Mouse (Mus musculus) kidney, embryonic 14.5 days (tissue): Measurements from ENCODE around the gene Raly. TPM values are rescaled to one million over a fixed set of nuclear protein-coding genes. Genes with fewer than 3 reads are reported as not detected.
"Not testable (repeated sequence)": the region's sequence is repeated elsewhere in the genome, so short reads cannot be mapped to it uniquely, and the experiment has no call there.

ENCODE experiments used
- ATAC-seq: fragments of 200-750 bp; cut with Nextera tagmentation; 2 replicates; pipeline ENCODE4 v1.8.0; 2017; ENCODE audit warnings: moderate number of reproducible peaks, mild to moderate bottlenecking, moderate TSS enrichment, moderate library complexity; ENCODE audit not compliant: low FRiP score, low TSS enrichment
- H3K27ac ChIP-seq: fragments of 300-500 bp; sonication (generic); 2 replicates; pipeline ENCODE4 v1.5.1; 2014; ENCODE audit warnings: low read depth, mild to moderate bottlenecking, low read length, moderate library complexity, mixed read lengths
- H3K27me3 ChIP-seq: fragments of 300-500 bp; sonication (generic); 2 replicates; pipeline ENCODE4 v1.6.1; 2014; ENCODE audit warnings: mild to moderate bottlenecking, low read length; ENCODE audit not compliant: control insufficient read depth, insufficient read depth
- H3K36me3 ChIP-seq: fragments of 300-500 bp; sonication (generic); 2 replicates; pipeline ENCODE4 v1.6.1; 2014; ENCODE audit warnings: low read length, mixed read lengths; ENCODE audit not compliant: control insufficient read depth, insufficient read depth
- H3K4me1 ChIP-seq: fragments of 300-500 bp; sonication (generic); 2 replicates; pipeline ENCODE4 v1.6.1; 2014; ENCODE audit warnings: low read length, mixed read lengths; ENCODE audit not compliant: control insufficient read depth, insufficient read depth
- H3K4me2 ChIP-seq: fragments of 300-500 bp; sonication (generic); replicated peaks from 2 replicates; pipeline ENCODE4 v1.6.1; 2014; ENCODE audit warnings: low read depth, mild to moderate bottlenecking, low read length
- H3K4me3 ChIP-seq: fragments of 300-500 bp; sonication (generic); 2 replicates; pipeline ENCODE4 v1.5.1; 2014; ENCODE audit warnings: mild to moderate bottlenecking, low read length
- H3K9ac ChIP-seq: fragments of 300-500 bp; sonication (generic); 2 replicates; pipeline ENCODE4 v1.6.1; 2014; ENCODE audit warnings: low read depth, mild to moderate bottlenecking, low read length, moderate library complexity
- H3K9me3 ChIP-seq: fragments of 300-500 bp; sonication (generic); 2 replicates; pipeline ENCODE4 v1.6.1; 2016; ENCODE audit warnings: low read length; ENCODE audit not compliant: control insufficient read depth
- WGBS: fragments of 180-500 bp; shearing (Covaris S2); extraction: QIAGEN DNeasy Blood & Tissue Kit; methylation state at CpG from one replicate; pipeline ENCODE4 v1.1.7; 2014; 5-methylcytosine and 5-hydroxymethylcytosine counted together
- polyA plus RNA-seq: library from polyadenylated mRNA; unstranded; fragments of >200 nt; fragmentation: Nextera tagmentation; extraction: Ambion mirVana; gene quantifications from 2 replicates; pipeline ENCODE4 v1.2.1, GENCODE M21; 2014

Gene Raly
- polyA plus RNA-seq, 1 experiment from 2014 or later: 68.8 TPM

- ATAC-seq, H3K4me1 ChIP-seq, H3K4me3 ChIP-seq, H3K9me3 ChIP-seq, H3K4me2 ChIP-seq, H3K27me3 ChIP-seq, H3K9ac ChIP-seq, H3K27ac ChIP-seq, H3K36me3 ChIP-seq: not testable (repeated sequence)
- WGBS: 93% methylated on average over 7 of the region's 8 CpGs
Measured at GRCm38 (mm10) chr2:154899004-154899403, 108.1 kb downstream of the Raly start.

GRCm38 (mm10) chr2:154899412-154899811, 108.5 kb downstream of the Raly start:
- H3K27me3 ChIP-seq, H3K4me1 ChIP-seq, H3K4me3 ChIP-seq, H3K36me3 ChIP-seq, H3K27ac ChIP-seq, ATAC-seq, H3K9me3 ChIP-seq, H3K9ac ChIP-seq, H3K4me2 ChIP-seq: not testable (repeated sequence)
- 85% methylated on average over 4 of the region's 4 CpGs for WGBS

DNA sequence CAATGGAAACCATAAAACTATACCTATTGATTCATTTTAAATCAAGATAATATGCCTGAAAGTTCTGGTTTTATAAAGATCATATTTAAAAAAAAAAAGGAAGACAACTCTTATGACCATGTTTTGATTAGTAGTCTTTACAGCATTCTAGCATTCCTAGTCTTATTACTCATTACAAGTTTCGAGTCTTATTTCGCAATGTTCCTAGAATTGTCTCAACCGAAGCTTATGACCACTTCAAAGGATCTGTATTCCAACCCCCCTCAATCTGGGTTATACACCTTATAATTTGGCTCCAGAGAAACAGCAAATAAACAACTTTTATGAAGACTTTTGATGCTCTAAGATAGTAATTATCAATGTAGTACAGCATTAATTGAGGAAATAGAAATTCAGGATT, 111.2 kb downstream of the Raly start:
- Histone ChIP-seq H3K4me3 (no peak overlapping the region), H3K9me3 (no peaks in the 10 kb centered on the region)
- 89% methylated on average over 3 of the region's 3 CpGs for WGBS

DNA sequence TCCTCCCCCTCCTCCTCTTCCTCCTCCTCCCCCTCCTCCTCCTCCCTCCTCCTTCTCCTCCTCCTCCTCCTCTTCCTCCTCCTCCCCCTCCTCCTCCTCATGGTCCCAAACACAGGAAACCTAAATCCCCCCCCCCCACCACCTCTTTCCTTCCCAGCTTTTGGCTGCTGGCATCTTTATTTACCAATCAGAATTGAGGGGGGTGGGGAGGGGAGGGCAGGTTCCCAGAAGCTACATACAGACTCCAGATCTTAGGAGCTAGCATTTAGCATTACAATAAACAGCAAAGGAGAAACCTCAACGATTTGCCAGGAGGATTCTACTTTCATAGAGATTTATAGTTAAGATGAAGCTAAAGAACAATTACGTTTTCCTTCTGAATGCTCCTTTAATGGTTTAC, 114.9 kb downstream of the Raly start:
- Histone ChIP-seq H3K36me3 (no peaks in the 10 kb centered on the region), H3K27me3 (no peaks in the 10 kb centered on the region), H3K4me3 (no peak overlapping the region), H3K27ac (no peak overlapping the region), H3K4me1 (no peaks in the 10 kb centered on the region), H3K4me2 (no peak overlapping the region), H3K9ac (no peak overlapping the region), H3K9me3 (no peaks in the 10 kb centered on the region)
- 40% methylated on average over 2 of the region's 2 CpGs for WGBS
- ATAC-seq: no peak

More for the DNA sequence above, 111.2 kb downstream of the Raly start:
- Histone ChIP-seq H3K27me3 (no peaks in the 10 kb centered on the region), H3K36me3 (no peaks in the 10 kb centered on the region), H3K4me2 (no peak overlapping the region), H3K4me1 (no peaks in the 10 kb centered on the region), H3K9ac (no peak overlapping the region), H3K27ac (no peak overlapping the region)
- no peak for ATAC-seq

GRCm38 (mm10) chr2:154908223-154908622, 117.3 kb downstream of the Raly start:
- H3K4me1 ChIP-seq, ATAC-seq, H3K9me3 ChIP-seq, H3K9ac ChIP-seq, H3K4me3 ChIP-seq, H3K36me3 ChIP-seq, H3K27me3 ChIP-seq, H3K27ac ChIP-seq, H3K4me2 ChIP-seq: not testable (repeated sequence)
- WGBS: 58% methylated on average over 2 of the region's 2 CpGs

DNA sequence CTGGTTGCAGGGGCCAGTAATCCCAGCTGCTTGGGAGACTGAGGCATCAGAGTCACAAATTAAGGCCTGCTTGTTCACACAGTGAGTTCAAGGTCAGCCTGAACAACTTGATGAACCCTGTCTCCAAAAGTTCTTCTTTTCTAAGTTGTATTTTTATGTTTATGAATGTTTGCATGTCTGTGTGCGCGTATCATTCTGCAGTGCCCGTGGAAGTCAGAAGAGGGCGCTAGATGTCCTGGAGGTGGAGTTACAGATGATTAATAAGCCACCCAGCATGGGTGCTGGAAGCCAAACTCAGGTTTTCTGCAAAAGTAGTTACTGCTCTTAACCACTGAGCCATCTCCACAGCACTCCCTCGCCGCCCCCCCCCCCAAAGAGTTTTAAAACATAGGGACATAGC, 118.9 kb downstream of the Raly start:
- Histone ChIP-seq H3K9me3 (no peaks in the 10 kb centered on the region), H3K36me3 (no peaks in the 10 kb centered on the region), H3K4me1 (no peaks in the 10 kb centered on the region), H3K27me3 (no peaks in the 10 kb centered on the region), H3K9ac (no peak overlapping the region), H3K4me2 (no peak overlapping the region), H3K4me3 (no peak overlapping the region), H3K27ac (no peak overlapping the region)
- ATAC-seq: no peak
- WGBS: 78% methylated on average over 6 of the region's 6 CpGs

GRCm38 (mm10) chr2:154915922-154916541, 125.1 kb downstream of the Raly start:
- no peaks in the 10 kb centered on the region for H3K27me3 ChIP-seq
- H3K36me3 ChIP-seq: no peaks in the 10 kb centered on the region
- 84% methylated on average over 12 of the region's 12 CpGs for WGBS
- H3K4me1 ChIP-seq: no peaks in the 10 kb centered on the region
- H3K9me3 ChIP-seq: no peaks in the 10 kb centered on the region
- H3K27ac ChIP-seq: no peak overlapping the region
- ATAC-seq: no peak
- no peak overlapping the region for H3K4me2 ChIP-seq
- H3K9ac ChIP-seq: no peak overlapping the region
- no peak overlapping the region for H3K4me3 ChIP-seq

GRCm38 (mm10) chr2:154916547-154916946, 125.7 kb downstream of the Raly start:
- no peak for ATAC-seq

More at GRCm38 (mm10) chr2:154916547-154916946, 125.7 kb downstream of the Raly start:
- Histone ChIP-seq H3K9ac (no peak overlapping the region), H3K27me3 (no peaks in the 10 kb centered on the region), H3K27ac (no peak overlapping the region), H3K4me3 (no peak overlapping the region), H3K4me1 (no peaks in the 10 kb centered on the region), H3K9me3 (no peaks in the 10 kb centered on the region), H3K4me2 (no peak overlapping the region), H3K36me3 (no peaks in the 10 kb centered on the region)
- WGBS: 8% methylated on average over 2 of the region's 2 CpGs
